Mouse (Mus musculus) adrenal gland, adult 18-20 months (tissue): ENCODE measurements at regions not wholly inside any gene's neighbourhood (a gene's known extent, or its start where the extent isn't known, plus 50 kb on each side); places are given as distances from the start of the nearest gene placed in this dataset.
"Not testable (repeated sequence)": the region's sequence is repeated elsewhere in the genome, so short reads cannot be mapped to it uniquely, and the experiment has no call there.

Source experiments
- DNase-seq, 2 experiments: peaks; one replicate each; pipeline ENCODE4 v3.0.0; 2021 to 2022; ENCODE audit warnings: low spot score in 2 of 2

GRCm38 (mm10) chr8:35121084-35121483, 644.5 kb upstream of the Gm19410 start:
- no peak for DNase-seq

- no peak for DNase-seq
Measured at GRCm38 (mm10) chr8:35123196-35123621, 642.4 kb upstream of the Gm19410 start.

- no peak for DNase-seq
Measured at GRCm38 (mm10) chr8:35125179-35125578, 640.4 kb upstream of the Gm19410 start.

- no peak for DNase-seq
Measured at GRCm38 (mm10) chr8:35132281-35132680, 633.3 kb upstream of the Gm19410 start.

GRCm38 (mm10) chr8:35135630-35136029, 630.0 kb upstream of the Gm19410 start:
- no peak for DNase-seq

- DNase-seq, result no peak
Measured at GRCm38 (mm10) chr8:35136643-35137042, 628.9 kb upstream of the Gm19410 start.

- no peak for DNase-seq
Measured at GRCm38 (mm10) chr8:35140775-35141174, 624.8 kb upstream of the Gm19410 start.

GRCm38 (mm10) chr8:35143018-35143656, 622.5 kb upstream of the Gm19410 start:
- no peak for DNase-seq

- DNase-seq, result no peak
Measured at GRCm38 (mm10) chr8:35143684-35144083, 621.9 kb upstream of the Gm19410 start.

- no peak for DNase-seq
Measured at GRCm38 (mm10) chr8:35144401-35144800, 621.2 kb upstream of the Gm19410 start.

- no peak for DNase-seq
Measured at GRCm38 (mm10) chr8:35147481-35147880, 618.1 kb upstream of the Gm19410 start.

GRCm38 (mm10) chr8:35147967-35148366, 617.6 kb upstream of the Gm19410 start:
- DNase-seq, result no peak

GRCm38 (mm10) chr8:35152585-35152984, 613.0 kb upstream of the Gm19410 start:
- DNase-seq, result no peak

- no peak for DNase-seq
Measured at GRCm38 (mm10) chr8:35156272-35156671, 609.3 kb upstream of the Gm19410 start.

- DNase-seq, result no peak
Measured at GRCm38 (mm10) chr8:35157711-35158110, 607.9 kb upstream of the Gm19410 start.

- peak; percentile 60 to 70 for DNase-seq
Measured at GRCm38 (mm10) chr8:35159329-35159728, 606.3 kb upstream of the Gm19410 start.

- DNase-seq, result no peak
Measured at GRCm38 (mm10) chr8:35160230-35160629, 605.4 kb upstream of the Gm19410 start.

- DNase-seq, result not testable (repeated sequence)
Measured at GRCm38 (mm10) chr8:35162166-35162565, 603.4 kb upstream of the Gm19410 start.

- no peak for DNase-seq
Measured at GRCm38 (mm10) chr8:35166611-35167010, 599.0 kb upstream of the Gm19410 start.

- DNase-seq, result no peak
Measured at GRCm38 (mm10) chr8:35171536-35172310, 593.9 kb upstream of the Gm19410 start.

GRCm38 (mm10) chr8:35177314-35177713, 588.3 kb upstream of the Gm19410 start:
- no peak for DNase-seq

GRCm38 (mm10) chr8:35180075-35180474, 585.5 kb upstream of the Gm19410 start:
- DNase-seq, result no peak

GRCm38 (mm10) chr8:35182141-35182540, 583.4 kb upstream of the Gm19410 start:
- no peak for DNase-seq
